Mouse (Mus musculus): ENCODE data around the gene 4930579F01Rik. TPM values are rescaled to one million over a fixed set of nuclear protein-coding genes. Genes with fewer than 3 reads are reported as not detected.
"Not testable (repeated sequence)": the region's sequence is repeated elsewhere in the genome, so short reads cannot be mapped to it uniquely, and the experiment has no call there.

The 4930579F01Rik gene
- total and polyA plus RNA-seq, 3 experiments, result not detected

DNA sequence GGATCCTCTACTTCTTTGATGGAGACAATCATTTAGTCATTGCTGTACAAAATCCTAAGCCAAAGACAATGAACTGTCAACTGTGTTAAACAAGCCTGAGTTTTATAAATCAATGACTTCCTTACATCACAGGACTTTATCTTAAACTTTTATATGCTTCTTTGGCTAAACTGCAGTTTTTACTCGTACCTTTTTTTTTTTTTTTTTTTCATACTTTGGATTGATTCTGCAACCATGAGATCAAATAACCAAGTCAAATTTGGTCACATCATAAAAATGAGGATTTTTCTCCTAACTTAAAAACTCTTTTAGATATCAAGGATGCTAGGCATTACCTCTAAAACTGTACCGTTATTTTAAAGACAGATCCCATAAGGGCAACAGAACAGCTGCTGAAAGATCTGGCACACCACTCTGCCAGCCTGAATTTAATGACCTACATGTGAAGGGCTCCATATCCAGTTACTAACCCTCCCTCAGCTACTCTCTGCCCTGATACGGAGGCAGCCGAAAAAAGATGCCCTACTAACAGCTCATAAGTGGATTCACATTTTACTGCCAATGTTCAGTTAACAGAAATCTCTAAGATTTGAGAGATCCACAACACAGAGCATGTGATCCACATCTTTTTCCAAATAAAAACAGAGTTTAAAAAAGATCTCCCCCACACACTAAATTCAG is 51.4 kb downstream of the 4930579F01Rik start (continued):
- TF ChIP-seq MXI1 (IDR thresholded peaks at IDR 0.05; ENCODE audit: low read depth, low read length) (peak; percentile 57; the same call in 1 of the 2 replicates), IRF4 (IDR thresholded peaks at IDR 0.05; ENCODE audit: low read depth, low read length) (no peak), USF2 (conservative IDR thresholded peaks at IDR 0.05; ENCODE audit: low read depth, low read length) (no peak), RCOR1 (conservative IDR thresholded peaks at IDR 0.05; ENCODE audit: low read depth, low read length) (0 out of 2 replicates have a peak, but pooled peaks have one; percentile 18), UBTF (IDR thresholded peaks at IDR 0.05; ENCODE audit: low read depth, low read length) (no peak)

DNA sequence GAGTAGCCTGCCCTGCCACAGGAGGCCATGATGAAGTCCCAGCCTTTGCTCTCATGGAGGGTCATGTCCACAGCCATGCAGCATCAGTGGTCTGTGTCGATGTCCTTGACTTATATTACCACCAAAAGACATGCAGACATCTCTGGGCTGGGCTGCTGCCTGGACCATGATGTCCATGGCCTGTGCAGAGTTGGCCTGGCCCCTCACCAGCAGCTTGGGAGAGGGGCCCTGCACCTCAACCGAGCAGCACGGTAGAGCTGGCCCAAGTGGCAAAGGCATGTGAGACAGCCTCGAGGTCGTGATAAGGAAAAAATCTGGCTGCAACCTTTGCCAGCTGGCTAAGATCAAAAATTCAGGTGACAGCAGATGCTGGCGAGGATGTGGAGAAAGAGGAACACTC is 54.0 kb downstream of the 4930579F01Rik start:
- TF ChIP-seq IRF4 (IDR thresholded peaks at IDR 0.05; ENCODE audit: low read depth, low read length) (no peak), ETS1 (conservative IDR thresholded peaks at IDR 0.05; ENCODE audit: low read depth, low read length) (no peak), SIN3A (IDR thresholded peaks at IDR 0.05; ENCODE audit: low read length) (no peak), UBTF (IDR thresholded peaks at IDR 0.05; ENCODE audit: low read depth, low read length) (no peak), NELFE (IDR thresholded peaks at IDR 0.05; ENCODE audit: low read depth, low read length) (no peak), BHLHE40 (IDR thresholded peaks at IDR 0.05; ENCODE audit: low read depth, low read length) (no peak), RAD21 (IDR thresholded peaks at IDR 0.05; ENCODE audit: low read depth, low read length) (no peak), USF2 (conservative IDR thresholded peaks at IDR 0.05; ENCODE audit: low read depth, low read length) (no peak), CTCF (conservative IDR thresholded peaks at IDR 0.05 in 1 of 2, IDR thresholded peaks at IDR 0.05 in 1 of 2; ENCODE audit: low read depth in 2 of 2, low read length in 2 of 2) (no peak), SMC3 (IDR thresholded peaks at IDR 0.05; ENCODE audit: low read depth, low read length) (no peak), KAT2A (IDR thresholded peaks at IDR 0.05; ENCODE audit: insufficient replicate concordance, low read length) (no peak), PAX5 (IDR thresholded peaks at IDR 0.05; ENCODE audit: low read length) (no peak), ELF1 (IDR thresholded peaks at IDR 0.05; ENCODE audit: low read depth, low read length) (no peak), HCFC1 (IDR thresholded peaks at IDR 0.05; ENCODE audit: low read depth, low read length) (no peak), MXI1 (IDR thresholded peaks at IDR 0.05; ENCODE audit: low read depth, low read length) (no peak), MEF2A (IDR thresholded peaks at IDR 0.05; ENCODE audit: borderline replicate concordance, low read depth, low read length) (no peak), RCOR1 (conservative IDR thresholded peaks at IDR 0.05; ENCODE audit: low read depth, low read length) (no peak), MAZ (IDR thresholded peaks at IDR 0.05; ENCODE audit: low read depth, low read length) (no peak), ZNF384 (IDR thresholded peaks at IDR 0.05; ENCODE audit: low read depth, low read length) (no peak), CHD2 (IDR thresholded peaks at IDR 0.05; ENCODE audit: low read length) (no peak)
- DNase-seq (ENCODE audit: extremely low read depth), result no peak
- H3K27me3 ChIP-seq (replicated peaks), result no peaks in the 10 kb centered on the region
- peaks cover 3 to 14% of the 10 kb centered on the region in 2 experiments; a peak in 2 of 4 replicates for H3K4me1 ChIP-seq (ENCODE audit: control insufficient read depth in 1 of 2, insufficient read depth in 2 of 2)
- no peak overlapping the region for H3K9ac ChIP-seq (ENCODE audit: insufficient read depth, low read depth)
- dilution Hi-C loops (cut with MboI; ENCODE audit: extremely low pct_ligation_motif_present, extremely low pct_unique_long_range_greater_than_20kb, low sequenced_read_pairs), result loop anchor here (25.0 kb wide), 1 partner anchor 352 kb away; no protein-coding TSS in a partner anchor
- H3K4me3 ChIP-seq (replicated peaks in 1 of 3; ENCODE audit: low read depth in 2 of 3, low read length in 2 of 3, poor library complexity in 1 of 3), result no peak overlapping the region
- in situ Hi-C loops (cut with MboI; ENCODE audit: low pct_ligation_motif_present, low pct_unique_long_range_greater_than_20kb, low sequenced_read_pairs), result loop anchor here (10.0 kb wide), 1 partner anchor 275 kb away; the partner anchor contains the start of genes Dnajb14 and H2afz
- H3K36me3 ChIP-seq (replicated peaks in 1 of 2; ENCODE audit: control insufficient read depth in 1 of 2, insufficient read depth in 1 of 2, low read length in 1 of 2), result peaks cover 0 to 12% of the 10 kb centered on the region in 2 experiments
- H3K27ac ChIP-seq (ENCODE audit: insufficient read depth, low read depth), result no peak overlapping the region
- peaks cover 4% of the 10 kb centered on the region for H3K9me3 ChIP-seq (replicated peaks; ENCODE audit: low read length)
- H3K4me2 ChIP-seq (ENCODE audit: insufficient read depth, low read depth, poor library complexity, severe bottlenecking), result no peak overlapping the region
- 0 out of 2 replicates have a peak, but pooled peaks cover 2% of the 10 kb centered on the region for H3K79me2 ChIP-seq (replicated peaks; ENCODE audit: control insufficient read depth, extremely low read depth, insufficient read depth, poor library complexity, severe bottlenecking)

DNA sequence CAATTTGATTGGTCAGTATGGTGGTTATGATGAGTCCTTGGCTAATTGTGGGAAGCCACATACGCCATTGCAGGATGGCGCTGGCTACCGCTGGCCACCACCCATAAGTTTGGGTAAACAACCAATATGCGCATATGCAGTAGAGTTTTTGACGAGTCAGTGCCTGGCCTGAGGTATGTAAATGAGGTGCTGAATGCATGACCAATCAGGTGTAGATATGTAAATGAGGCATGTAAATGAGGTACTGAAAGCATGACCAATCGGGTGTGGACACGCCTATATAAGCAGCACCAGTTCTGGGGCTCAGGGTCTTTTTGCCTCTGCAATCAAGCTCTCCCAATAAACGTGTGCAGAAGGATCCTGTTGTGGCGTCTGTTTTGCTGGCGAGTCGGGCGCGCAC is 55.5 kb downstream of the 4930579F01Rik start:
- H3K9me3 ChIP-seq (replicated peaks; ENCODE audit: low read length); H3K9ac ChIP-seq (ENCODE audit: insufficient read depth, low read depth); H3K4me2 ChIP-seq (ENCODE audit: insufficient read depth, low read depth, poor library complexity, severe bottlenecking); H3K27me3 ChIP-seq (replicated peaks); in situ Hi-C loops (cut with MboI; ENCODE audit: low pct_ligation_motif_present, low pct_unique_long_range_greater_than_20kb, low sequenced_read_pairs); H3K4me3 ChIP-seq (replicated peaks in 1 of 3; ENCODE audit: low read depth in 2 of 3, low read length in 2 of 3, poor library complexity in 1 of 3); H3K27ac ChIP-seq (ENCODE audit: insufficient read depth, low read depth); H3K79me2 ChIP-seq (replicated peaks; ENCODE audit: control insufficient read depth, extremely low read depth, insufficient read depth, poor library complexity, severe bottlenecking): not testable (repeated sequence)
- peak; percentile 25 for DNase-seq (ENCODE audit: extremely low read depth)
- dilution Hi-C loops (cut with MboI; ENCODE audit: extremely low pct_ligation_motif_present, extremely low pct_unique_long_range_greater_than_20kb, low sequenced_read_pairs), result loop anchor here (25.0 kb wide), 1 partner anchor 351 kb away; no protein-coding TSS in a partner anchor
- H3K4me1 ChIP-seq (ENCODE audit: control insufficient read depth in 1 of 2, insufficient read depth in 2 of 2), result peaks cover 3 to 14% of the 10 kb centered on the region in 2 experiments; a peak in 2 of 4 replicates
- H3K36me3 ChIP-seq (replicated peaks in 1 of 2; ENCODE audit: control insufficient read depth in 1 of 2, insufficient read depth in 1 of 2, low read length in 1 of 2), result peaks cover 0 to 12% of the 10 kb centered on the region in 2 experiments
